Mouse (Mus musculus): Measurements from ENCODE around the gene Krt5.

DNA sequence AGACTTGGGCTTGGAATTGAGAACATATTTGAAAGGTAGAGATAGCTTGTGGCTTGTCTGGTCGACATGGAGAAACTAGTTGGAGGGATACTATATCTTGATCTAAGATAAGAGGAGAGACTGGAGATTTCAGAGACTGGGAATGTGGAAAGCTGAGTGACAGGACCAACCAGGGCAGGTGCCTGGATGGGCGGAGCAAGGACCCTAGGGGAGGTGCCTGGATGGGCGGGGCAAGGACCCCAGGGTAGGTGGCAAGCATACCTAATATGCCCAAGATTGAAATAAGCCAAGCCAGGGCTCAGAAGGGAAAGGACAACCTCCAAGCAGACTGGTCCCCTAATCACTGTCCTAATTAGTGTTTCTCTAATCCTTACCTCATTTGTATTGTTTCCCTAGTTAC, 13.5 kb downstream of the Krt5 start:
- TF ChIP-seq CTCF (IDR thresholded peaks at IDR 0.05; ENCODE audit: low read depth, low read length) (no peak), POLR2A (IDR thresholded peaks at IDR 0.05; ENCODE audit: extremely low read depth, insufficient read depth, low read length) (no peak)
